Mouse (Mus musculus) kidney, adult 2 months (tissue): ENCODE results near the gene Tet1. TPM values are rescaled to one million over a fixed set of nuclear protein-coding genes. Genes with fewer than 3 reads are reported as not detected.

ENCODE experiments used
- DNase-seq: peaks from one replicate; pipeline ENCODE4 v3.0.0; 2021
- H3K27ac ChIP-seq: fragments of 200-500 bp; 2 replicates; pipeline ENCODE4 v1.5.1; 2012; ENCODE audit warnings: low read depth, low read length, control low read depth, inconsistent platforms; ENCODE audit not compliant: insufficient read depth
- H3K27me3 ChIP-seq: fragments of 200-500 bp; replicated peaks from 2 replicates; pipeline ENCODE4 v1.6.1; 2012; ENCODE audit warnings: mild to moderate bottlenecking, moderate library complexity, low read length, inconsistent platforms; ENCODE audit not compliant: control insufficient read depth, insufficient read depth
- H3K36me3 ChIP-seq: fragments of 200-500 bp; 2 replicates; pipeline ENCODE4 v1.6.1; 2012; ENCODE audit warnings: mild to moderate bottlenecking, moderate library complexity, low read length, inconsistent platforms; ENCODE audit not compliant: control insufficient read depth, insufficient read depth
- H3K4me1 ChIP-seq: fragments of 200-500 bp; 2 replicates; pipeline ENCODE4 v1.6.1; 2011; ENCODE audit warnings: low read length; ENCODE audit not compliant: control insufficient read depth, insufficient read depth
- H3K4me3 ChIP-seq: fragments of 200-500 bp; 2 replicates; pipeline ENCODE4 v1.5.1; 2011; ENCODE audit warnings: mild to moderate bottlenecking, low read depth, low read length, control low read depth; ENCODE audit not compliant: insufficient read depth
- CTCF ChIP-seq: fragments of 200-500 bp; conservative IDR thresholded peaks from 2 replicates; pipeline ENCODE4 v1.5.1; 2011; ENCODE audit warnings: low read depth, mild to moderate bottlenecking, control low read depth, low read length, moderate library complexity, mixed read lengths; ENCODE audit not compliant: insufficient read depth, insufficient read length
- POLR2A ChIP-seq: fragments of 200-500 bp; IDR thresholded peaks from one replicate; pipeline ENCODE4 v1.6.1; 2011; ENCODE audit warnings: low read depth, low read length, control low read depth
- WGBS: fragments of 180-500 bp; shearing (Covaris S2); methylation state at CpG from one replicate; pipeline ENCODE4 v1.1.7; 2018; 5-methylcytosine and 5-hydroxymethylcytosine counted together
- polyA plus RNA-seq: library from polyadenylated mRNA; depleted of rRNA; stranded (reverse); fragments of >200 nt; gene quantifications from 2 replicates; pipeline ENCODE4 v1.2.3, GENCODE M21; 2012

The Tet1 gene
- polyA plus RNA-seq, 1 experiment = 1.4 TPM

DNA sequence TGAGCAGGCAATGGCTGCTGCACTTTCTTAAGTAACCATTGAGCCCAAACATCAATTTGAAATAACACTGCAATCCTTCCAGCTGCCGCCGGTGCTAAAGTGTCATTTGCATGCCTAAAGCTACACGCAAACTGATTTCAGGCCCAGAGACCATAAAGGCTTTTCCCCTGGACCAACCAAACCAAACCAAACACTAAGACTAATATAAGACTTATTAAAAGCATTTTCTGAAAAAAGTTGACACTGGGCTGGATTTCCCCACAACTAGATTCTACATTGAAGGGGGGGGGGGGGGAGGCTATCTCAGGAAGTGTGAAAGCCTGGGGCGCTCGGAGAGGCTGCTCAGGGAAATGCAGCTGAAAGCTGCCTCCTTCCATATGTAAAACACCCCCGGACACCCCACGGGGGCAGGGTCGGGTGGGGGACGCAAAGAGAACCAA, 24.8 kb downstream of the Tet1 start:
- DNase-seq = no peak
- 47% methylated on average over 9 of the region's 9 CpGs for WGBS
- Histone ChIP-seq H3K4me1 (no peaks in the 10 kb centered on the region), H3K27me3 (no peaks in the 10 kb centered on the region), H3K36me3 (no peaks in the 10 kb centered on the region), H3K27ac (no peak overlapping the region), H3K4me3 (no peak overlapping the region)
- TF ChIP-seq POLR2A (no peak), CTCF (no peak)

DNA sequence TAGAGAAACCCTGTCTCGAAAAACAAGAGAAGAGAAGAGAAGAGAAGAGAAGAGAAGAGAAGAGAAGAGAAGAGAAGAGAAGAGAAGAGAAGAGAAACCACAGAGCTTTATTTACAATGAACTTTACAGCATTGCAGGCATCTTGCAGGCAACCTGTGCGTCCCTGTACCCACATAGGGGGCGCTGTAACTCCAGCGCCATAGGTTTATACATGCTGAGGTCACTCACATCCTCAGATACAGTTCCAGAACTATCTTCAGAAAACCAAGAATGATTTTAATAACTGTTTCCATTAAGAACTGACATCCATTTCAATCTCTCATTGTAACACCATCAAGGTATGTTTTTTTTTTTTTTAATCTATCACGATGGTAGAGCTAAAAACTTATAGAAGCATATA, 27.6 kb downstream of the Tet1 start:
- H3K27ac ChIP-seq = no peak overlapping the region
- H3K36me3 ChIP-seq = no peaks in the 10 kb centered on the region
- H3K27me3 ChIP-seq = no peaks in the 10 kb centered on the region
- 53% methylated on average over 5 of the region's 5 CpGs for WGBS
- DNase-seq = no peak
- no peak overlapping the region for H3K4me3 ChIP-seq
- TF ChIP-seq POLR2A (no peak), CTCF (peak; percentile 43; the same call in 1 of the 2 replicates)
- H3K4me1 ChIP-seq = no peaks in the 10 kb centered on the region

DNA sequence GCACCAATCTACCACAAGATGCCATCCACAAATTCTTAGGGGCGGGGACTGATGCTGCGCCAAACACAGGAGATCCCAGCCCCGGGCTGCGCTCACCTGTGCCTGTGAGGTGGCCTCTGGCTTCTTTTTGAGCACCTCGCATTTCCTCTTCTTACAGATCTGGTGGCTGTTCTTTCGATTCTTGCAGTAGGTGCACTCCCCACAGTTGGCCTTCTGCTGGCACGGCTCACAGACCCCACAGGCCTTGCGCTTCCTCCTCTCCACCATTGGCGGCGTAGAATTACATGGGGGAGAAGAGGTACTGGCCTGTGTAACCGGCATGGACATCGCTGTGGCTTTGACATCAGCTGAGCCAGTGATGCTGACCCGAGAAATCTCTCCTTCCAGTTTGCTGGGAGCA, 30.7 kb downstream of the Tet1 start:
- WGBS = 86% methylated on average over 13 of the region's 13 CpGs
- DNase-seq = no peak
- no peaks in the 10 kb centered on the region for H3K4me1 ChIP-seq
- H3K27ac ChIP-seq = no peak overlapping the region
- no peaks in the 10 kb centered on the region for H3K36me3 ChIP-seq
- TF ChIP-seq CTCF = no peak
- TF ChIP-seq POLR2A = no peak
- no peaks in the 10 kb centered on the region for H3K27me3 ChIP-seq
- H3K4me3 ChIP-seq = no peak overlapping the region

DNA sequence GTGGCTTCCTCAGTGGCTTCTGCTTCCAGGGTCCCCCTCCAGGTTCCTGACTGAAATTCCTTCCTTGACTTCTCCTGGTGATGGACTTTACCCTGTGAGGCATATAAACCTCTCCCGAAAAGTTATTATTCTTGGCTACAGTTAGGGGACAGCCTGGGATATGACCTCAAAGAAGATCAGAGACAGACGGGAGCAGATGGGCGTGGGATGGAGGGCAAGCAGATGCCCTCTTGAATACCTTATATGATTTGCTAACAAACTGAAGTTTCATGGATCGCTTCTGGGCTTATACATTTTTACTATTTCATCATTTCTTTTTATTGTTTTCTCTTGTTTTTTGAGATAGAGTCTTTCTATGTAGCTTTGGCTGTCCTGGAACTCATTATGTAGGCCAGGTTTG, 33.2 kb downstream of the Tet1 start:
- WGBS = 71% methylated on average over 4 of the region's 4 CpGs
- Histone ChIP-seq H3K4me1 (no peaks in the 10 kb centered on the region), H3K27ac (no peak overlapping the region), H3K4me3 (no peak overlapping the region), H3K36me3 (no peaks in the 10 kb centered on the region), H3K27me3 (no peaks in the 10 kb centered on the region)
- no peak for DNase-seq
- TF ChIP-seq POLR2A (no peak), CTCF (no peak)

DNA sequence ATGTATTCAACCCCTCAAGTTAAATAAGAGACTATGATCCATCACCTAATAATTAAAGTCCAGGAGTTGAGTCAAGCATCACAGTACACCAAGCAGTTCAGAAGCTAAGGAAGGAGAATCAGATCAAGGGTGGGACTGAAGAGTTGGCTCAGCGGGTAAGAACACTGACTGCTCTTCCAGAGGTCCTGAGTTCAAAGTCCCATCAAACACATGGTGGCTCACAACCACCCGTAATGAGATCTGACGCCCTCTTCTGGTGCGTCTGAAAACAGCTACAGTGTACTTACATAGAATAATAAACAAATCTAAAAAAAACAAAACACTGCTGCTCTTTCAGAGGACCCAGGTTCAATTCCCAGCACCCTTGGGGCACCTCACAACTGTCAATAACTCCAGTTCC, 34.0 kb downstream of the Tet1 start:
- no peaks in the 10 kb centered on the region for H3K27me3 ChIP-seq

DNA sequence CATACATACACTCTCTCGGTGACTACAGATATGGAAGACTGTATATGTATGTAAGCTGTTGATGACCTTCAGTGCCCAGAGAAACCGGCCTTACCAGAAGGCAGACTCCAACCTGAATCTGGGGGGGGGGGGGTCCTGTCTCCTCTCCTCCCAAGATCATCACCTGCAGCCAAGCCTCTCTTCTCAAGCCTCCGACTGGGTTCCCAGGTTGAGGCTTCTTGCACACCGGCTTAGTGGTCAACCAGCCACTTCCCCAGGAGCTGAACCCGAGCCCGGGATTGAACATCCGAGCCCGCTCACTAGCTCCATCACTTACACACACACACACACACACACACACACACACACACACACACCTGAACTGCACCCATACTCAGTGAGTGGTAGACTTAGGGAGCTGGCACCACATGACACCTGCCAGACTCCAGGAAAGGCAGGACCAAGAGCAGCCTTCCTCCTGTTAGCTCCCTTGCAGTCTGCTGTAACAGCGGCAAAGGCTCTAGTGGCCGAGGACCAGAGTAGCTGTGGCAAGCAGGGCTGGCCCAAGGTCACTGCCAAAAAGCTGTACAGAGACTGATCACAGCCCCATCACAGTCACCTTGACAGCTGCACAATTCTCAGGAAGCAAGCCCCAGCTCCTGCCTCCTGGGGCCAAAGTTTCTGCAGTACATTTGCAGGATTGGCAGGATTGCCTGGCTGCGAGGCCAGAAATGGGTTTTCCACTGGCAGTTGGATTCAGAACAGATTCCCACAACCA, 42.6 kb downstream of the Tet1 start:
- no peaks in the 10 kb centered on the region for H3K4me1 ChIP-seq
- DNase-seq = peak; percentile 24
- no peaks in the 10 kb centered on the region for H3K27me3 ChIP-seq
- H3K4me3 ChIP-seq = peak overlapping the region; percentile 63; the same call in 1 of the 2 replicates
- TF ChIP-seq POLR2A (no peak), CTCF (no peak)
- 0 out of 2 replicates have a peak overlapping the region, but pooled peaks have one; percentile 1 for H3K27ac ChIP-seq
- 55% methylated on average over 11 of the region's 11 CpGs for WGBS
- H3K36me3 ChIP-seq = no peaks in the 10 kb centered on the region

More for the DNA sequence above, 34.0 kb downstream of the Tet1 start:
- Histone ChIP-seq H3K36me3 (no peaks in the 10 kb centered on the region), H3K27ac (no peak overlapping the region), H3K4me1 (no peaks in the 10 kb centered on the region), H3K4me3 (no peak overlapping the region)
- WGBS = 77% methylated on average over 4 of the region's 4 CpGs
- TF ChIP-seq CTCF = no peak
- TF ChIP-seq POLR2A = no peak
- no peak for DNase-seq

DNA sequence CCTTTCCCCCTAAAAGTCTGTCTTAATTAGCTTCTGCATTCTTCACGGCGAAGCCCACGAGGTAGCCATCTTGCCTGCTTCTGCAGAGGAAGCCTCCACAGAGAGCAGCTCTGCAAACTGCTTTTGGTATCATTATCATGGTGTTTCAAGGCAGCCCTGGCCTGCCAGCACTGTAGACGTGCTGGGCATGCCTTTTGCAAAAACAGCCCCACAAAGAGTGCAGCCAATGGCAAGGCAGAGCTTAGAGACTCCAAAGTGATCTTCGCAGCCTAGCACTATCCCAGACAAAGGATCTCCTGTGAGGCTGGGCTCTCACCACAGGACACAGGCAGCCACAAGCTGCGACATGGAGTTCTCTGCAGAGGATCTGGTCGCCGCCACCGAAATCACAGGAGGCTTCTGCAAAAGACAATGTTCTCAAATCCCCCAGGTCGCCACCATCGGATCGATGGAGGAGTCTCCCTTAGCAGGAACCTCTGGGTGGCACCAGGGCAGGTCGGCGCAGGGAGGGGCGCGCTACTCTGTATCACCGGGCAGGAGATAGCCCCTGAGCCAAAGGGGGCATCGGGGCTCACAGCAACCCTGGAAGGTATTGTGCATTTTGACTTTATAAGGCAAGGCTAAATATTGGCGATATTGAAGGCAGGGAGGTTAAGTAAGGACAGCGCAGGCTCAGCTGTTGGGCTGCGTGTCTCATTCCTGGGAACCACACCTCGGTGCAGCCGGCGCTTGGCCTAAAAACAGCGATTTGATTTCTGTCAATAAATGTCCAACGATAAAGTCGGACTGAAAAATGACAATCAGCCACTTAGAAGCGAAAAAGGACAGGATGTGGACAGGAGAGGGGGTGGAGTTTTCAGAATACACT, 43.4 kb downstream of the Tet1 start:
- Histone ChIP-seq H3K4me3 (peak overlapping the region; percentile 63), H3K4me1 (no peaks in the 10 kb centered on the region), H3K27ac (peak overlapping the region; percentile 17; the same call in 1 of the 2 replicates), H3K36me3 (no peaks in the 10 kb centered on the region), H3K27me3 (no peaks in the 10 kb centered on the region)
- no peak for TF ChIP-seq CTCF
- TF ChIP-seq POLR2A = no peak
- peak; percentile 79 for DNase-seq
- WGBS = 3% methylated on average over 28 of the region's 28 CpGs
